Mouse (Mus musculus) adrenal gland, postnatal 4 days (tissue): ENCODE measurements around the gene Gde1. TPM values are rescaled to one million over a fixed set of nuclear protein-coding genes. Genes with fewer than 3 reads are reported as not detected.

Experiments
- DNase-seq, 2 experiments: peaks; one replicate each; pipeline ENCODE4 v3.0.0; 2021 to 2022; ENCODE audit warnings: low spot score in 2 of 2, mixed read lengths in 2 of 2
- total RNA-seq, 2 experiments: library from RNA; stranded (reverse); gene quantifications; 2 replicates each; pipeline ENCODE4 v1.2.3; 2021

The Gde1 gene
- total RNA-seq, 2 experiments from 2014 or later, result 72.9 to 80.0 TPM

DNA sequence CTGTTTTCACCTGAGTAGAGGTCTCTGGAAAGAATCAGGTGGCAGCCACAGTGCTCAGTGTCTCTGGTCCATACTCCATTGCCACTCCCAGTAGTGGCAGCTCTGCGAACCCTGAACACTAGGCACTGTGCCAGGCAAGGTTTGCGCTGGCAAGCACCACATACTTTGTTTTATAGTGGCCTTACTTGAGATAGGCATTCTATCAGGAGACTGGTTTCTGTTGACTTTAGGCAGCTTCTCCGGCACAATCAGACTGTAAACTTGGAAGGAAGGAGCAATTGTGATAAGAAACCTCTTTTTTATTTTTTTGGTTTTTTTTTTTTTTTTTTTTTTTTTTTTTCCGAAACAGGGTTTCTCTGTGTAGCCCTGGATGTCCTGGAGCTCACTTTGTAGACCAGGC is 2.4 kb upstream of the Gde1 start:
- no peak for DNase-seq

DNA sequence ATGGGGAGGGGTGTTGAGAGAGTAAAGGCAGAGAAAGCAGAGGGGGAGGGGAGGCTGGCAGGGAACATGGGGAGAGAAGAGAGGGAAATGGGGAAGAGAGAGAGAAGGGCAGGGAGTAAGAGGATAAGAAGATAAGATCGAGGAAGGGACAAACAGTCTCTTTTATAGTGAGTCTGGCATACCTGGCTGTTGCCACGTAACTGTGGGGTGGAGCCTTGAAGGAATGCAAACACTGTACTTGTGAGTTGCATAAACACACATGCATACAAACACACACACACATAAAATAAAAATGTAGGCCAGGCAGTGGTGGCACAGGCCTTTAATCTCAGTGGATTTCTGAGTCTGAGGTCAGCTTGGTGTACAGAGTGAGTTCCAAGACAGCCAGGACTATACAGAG is 1.6 kb upstream of the Gde1 start:
- DNase-seq, result no peak

DNA sequence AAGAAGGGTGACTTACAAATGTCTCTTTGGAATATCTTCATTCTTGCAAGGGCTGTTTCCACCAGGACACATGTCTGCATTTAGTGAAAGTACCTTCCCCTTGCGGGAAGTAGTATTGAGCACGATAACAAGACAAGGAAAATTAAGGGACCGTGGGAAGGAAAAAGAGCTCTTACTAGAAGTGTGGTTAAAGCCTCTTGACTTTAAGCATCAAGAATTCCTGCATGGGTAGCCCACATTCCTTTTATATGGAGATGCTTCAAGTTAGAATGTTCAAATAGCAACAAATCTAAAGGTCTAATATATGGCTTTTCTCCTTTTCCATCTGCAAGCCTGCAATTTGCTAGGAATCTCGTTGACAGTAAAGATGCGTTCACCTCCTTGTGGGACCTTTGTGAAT is 910 bp upstream of the Gde1 start:
- no peak for DNase-seq

DNA sequence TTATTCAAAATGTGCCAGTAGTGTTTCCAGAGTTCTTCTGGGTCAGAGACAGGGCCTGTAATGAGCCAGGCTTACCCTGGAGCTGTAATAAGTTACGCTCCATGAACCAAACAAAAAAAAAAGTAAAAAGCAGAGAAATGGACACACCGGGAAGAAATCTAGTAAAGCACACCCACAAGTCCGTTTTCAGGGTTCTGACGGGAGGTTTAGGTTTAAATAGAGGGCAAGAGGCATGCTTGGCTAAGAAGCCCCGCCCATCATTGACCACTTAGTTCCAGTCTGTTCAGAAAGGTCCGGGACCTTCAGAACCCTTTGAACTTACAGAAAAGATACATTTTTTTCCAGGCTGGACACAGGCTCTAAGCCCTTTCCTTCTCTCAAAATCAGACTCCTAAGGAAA is 473 bp upstream of the Gde1 start:
- no peak for DNase-seq

DNA sequence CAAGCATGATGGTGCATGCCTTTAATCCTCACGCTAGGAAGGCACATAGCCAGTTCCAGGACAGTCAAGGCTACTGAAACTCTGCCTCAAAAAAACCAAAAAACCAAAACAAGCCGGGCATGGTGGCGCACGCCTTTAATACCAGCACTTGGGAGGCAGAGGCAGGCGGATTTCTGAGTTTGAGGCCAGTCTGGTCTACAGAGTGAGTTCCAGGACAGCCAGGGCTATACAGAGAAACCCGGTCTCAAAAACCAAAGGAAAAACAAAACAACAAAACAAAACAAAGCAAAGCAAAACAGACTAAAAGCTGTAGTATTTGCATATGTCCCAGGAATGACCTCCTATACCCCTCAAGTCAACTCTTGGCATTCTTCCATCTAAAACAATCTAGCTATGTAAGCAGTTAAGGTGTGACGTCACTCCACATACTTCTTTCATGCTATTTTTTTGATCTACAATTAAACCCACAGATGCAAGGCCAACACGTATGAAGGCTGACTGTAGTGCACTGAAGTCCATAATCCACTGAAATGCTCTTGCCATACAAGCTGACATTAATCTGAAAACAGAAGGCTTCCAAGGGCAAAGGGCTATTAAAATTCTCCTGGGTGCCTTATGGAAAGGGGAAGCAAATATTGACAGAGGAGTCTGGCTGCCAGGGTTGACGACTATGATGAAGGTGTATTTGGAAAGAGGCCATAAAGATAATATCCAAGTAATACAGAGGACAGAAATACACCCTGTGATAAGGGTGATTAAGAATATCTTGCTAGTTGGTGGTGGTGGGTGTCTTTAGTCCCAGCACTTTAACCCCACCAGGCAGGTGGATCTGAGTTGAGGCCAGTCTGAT is 1.4 kb downstream of the Gde1 start:
- DNase-seq, result no peak

DNA sequence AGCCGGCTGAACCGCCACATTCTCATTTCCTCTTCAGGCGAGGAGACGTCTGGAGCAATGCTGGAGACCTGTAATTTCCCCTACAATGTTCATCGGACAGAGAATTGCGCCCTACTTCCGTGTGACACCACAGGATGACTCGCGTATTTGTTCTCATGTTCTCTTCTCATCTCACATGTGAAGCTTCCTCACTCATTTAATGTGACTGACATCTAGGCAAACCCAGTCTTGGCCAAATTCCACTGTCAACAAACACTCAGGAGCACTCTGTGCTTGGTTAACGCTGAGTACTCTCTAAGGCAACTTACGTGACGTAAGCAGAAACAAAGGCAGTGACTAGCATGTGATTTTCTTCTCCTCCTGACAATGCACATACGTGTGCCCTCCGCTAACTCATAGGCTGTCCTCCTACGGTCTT is 2.4 kb downstream of the Gde1 start:
- DNase-seq, result no peak

DNA sequence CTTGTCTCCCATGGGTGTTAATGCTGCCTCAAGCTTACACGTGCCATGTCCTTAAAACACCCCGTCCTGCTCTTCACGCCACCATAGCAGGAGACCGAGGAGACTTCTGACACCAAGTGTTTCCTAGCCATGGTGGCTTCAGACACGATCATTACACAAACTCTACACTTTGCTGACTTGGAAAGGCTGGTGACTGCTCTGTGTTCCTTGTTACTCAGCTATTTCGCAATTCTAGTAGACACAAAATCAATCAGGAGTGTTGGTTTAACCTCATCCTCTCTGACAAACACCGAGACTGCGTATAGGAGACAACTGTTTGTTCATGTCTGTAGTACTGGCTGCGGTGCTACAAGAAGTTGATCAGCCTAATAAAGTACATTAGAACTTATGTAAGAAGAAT is 6.7 kb downstream of the Gde1 start:
- DNase-seq, result no peak

DNA sequence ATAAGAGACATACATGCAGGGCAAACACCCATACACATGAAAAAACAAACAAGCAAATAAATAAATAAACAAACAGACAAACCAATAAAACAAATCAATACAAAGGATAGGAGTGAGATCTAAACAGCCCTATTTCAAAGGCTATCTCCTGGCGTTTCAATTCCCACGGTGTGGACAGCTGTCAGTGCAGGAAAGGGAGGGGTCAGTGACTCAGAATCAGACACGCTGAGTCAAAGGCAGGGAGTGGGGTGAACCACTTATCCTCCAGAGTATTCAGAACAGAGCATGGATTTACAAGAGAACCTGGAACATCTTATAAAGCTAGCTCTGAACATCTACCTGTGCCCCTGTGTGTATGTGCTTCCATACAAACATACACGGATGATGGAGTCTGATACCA is 8.4 kb downstream of the Gde1 start:
- DNase-seq, result no peak

DNA sequence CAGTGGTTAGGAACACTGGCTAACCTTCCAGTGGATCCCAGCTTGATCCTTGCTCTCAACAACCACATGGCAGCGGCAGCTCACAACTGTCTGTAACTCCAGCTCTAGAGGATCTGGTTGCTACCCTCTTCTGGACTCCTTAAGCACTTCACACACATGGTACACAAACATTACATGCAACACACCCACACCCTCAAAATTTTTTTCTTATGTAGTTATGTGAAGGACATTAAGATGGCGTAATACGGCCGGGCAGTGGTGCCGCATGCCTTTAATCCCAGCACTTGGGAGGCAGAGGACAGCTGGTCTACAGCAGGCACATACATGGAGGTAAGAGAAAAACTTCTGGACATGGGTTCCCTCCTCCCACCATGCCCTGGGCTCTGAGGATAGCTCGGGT is 9.4 kb downstream of the Gde1 start:
- DNase-seq, result no peak

DNA sequence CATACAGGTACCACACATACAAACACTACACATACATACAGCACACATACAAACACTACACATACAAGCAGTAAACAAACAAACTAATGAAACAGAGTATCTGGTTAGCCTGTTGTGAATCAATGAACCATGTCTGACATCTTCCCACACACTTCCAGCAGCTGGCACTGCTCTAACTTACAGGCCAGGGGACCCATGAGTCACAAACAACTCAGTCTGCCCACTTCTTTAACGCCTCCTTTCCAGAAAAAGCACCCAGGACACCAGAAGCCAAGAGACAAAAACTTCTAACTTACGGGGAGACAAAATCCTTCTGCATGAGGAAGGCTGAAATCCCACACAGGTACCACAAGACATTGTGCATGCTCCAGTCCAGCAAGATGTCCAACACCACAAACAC is 14.3 kb downstream of the Gde1 start:
- DNase-seq, result no peak

DNA sequence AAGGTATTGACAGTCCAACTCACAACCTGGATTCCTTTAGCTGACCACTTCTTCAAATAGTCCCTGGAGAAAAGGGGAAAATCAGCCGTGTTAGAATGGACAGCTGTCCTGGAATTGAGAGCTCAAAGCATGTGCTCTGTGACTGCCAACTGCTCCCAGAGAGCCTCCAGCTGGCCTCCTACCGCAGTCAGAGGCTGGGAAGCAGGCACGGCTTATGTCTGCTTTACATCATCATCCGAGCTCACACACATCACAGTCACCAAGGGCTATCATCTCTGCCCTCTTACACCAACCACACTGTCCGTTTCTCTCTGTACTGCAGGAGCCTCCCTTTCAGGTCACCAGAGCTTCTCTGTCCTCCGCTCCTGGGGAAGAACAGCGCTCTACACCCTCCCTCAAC is 16.5 kb downstream of the Gde1 start:
- no peak for DNase-seq

DNA sequence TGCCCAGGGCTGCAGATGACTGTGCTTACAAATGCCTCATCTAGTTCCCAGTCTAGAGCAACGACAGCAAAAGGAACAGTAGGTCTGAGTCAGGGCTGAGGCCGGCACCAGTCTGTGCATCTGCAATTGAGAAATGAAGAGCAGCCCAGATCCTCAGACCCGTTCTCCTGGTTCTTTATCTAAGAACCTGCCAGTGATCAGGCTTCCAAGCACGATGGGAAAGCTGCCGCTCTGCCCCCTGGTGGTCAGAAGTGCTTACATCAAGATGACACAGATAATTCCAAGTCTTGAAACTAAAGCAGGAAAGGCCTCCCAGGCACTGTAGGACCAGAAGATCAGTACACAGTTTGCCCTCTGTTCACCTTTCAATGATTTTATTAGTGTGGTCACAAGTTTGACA is 17.4 kb downstream of the Gde1 start:
- DNase-seq, result peak; percentile 42 to 60

DNA sequence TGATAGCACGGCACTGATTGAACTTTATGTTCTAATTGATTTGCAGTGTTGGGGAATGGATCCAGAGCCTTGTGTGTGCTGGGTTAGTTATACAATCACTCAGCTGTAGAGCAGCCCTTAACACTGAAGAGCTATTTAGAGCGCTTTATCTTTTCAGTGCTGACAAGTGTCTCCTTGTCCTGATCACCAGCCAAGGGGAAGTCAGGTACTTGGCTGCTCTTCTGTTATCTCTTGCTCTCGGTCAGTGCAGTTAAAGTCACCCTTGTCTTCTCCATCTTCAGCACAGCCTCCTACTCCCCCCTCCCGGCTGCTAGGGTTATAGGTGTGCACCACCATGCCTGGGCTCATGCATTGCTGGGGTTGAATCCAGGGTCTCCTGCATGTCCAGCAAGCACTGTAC is 28.8 kb downstream of the Gde1 start:
- no peak for DNase-seq

DNA sequence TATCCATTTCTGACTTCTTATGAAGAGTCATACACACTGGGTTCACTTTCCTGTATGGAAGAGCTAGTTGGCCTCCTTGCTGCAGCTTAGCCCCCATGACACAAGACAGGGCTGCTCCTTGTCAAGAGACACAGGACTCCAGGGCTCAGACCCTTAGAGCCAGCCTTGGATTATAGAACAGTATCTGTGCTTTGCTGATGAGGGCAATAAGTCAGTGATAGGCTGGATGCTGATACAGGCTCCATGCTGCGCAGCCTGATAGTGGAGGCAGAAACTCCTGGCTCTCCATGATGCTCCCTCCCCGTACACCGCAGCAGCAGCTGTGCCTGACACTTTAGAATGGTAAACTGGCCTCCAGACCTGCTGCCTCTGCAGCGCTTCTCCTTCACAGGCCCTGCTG is 35.4 kb downstream of the Gde1 start:
- no peak for DNase-seq

DNA sequence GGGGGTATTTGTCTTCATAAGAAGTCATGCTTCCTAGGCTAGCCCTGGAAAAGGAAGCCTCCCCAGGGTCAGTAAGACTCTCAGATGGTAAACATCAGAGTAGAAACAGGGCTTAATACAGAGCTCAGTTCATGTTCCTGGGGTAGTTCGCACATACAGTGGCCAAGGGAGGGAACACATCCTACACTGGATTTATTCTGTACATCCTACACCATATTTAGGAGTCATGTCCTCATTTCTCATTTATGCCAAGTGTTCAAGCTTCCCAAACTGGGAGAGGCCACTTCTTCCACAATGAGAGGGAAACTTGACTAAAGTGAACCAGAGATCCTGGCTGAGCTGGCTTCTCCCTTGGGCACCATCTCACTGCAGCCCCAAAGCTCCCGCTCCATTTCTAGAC is 37.8 kb downstream of the Gde1 start:
- no peak for DNase-seq

DNA sequence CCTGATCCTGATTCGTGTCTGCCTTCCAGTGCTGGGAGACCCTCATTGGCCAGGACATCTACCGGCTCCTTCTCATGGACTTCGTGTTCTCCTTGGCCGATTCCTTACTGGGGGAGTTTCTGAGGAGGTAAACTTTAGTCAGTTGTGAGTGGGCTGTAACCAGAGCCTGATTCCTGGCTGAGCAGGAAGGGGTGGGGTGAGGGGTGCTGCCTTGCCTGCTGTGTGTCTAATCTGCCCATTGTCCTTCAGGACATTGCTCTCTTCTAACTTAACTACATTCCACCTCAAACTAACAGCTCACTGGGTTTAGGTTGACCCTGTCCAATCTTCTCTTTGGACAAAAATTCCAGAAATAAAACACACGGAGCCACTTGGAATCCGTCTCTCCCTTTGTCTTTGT is 48.8 kb downstream of the Gde1 start:
- no peak for DNase-seq

DNA sequence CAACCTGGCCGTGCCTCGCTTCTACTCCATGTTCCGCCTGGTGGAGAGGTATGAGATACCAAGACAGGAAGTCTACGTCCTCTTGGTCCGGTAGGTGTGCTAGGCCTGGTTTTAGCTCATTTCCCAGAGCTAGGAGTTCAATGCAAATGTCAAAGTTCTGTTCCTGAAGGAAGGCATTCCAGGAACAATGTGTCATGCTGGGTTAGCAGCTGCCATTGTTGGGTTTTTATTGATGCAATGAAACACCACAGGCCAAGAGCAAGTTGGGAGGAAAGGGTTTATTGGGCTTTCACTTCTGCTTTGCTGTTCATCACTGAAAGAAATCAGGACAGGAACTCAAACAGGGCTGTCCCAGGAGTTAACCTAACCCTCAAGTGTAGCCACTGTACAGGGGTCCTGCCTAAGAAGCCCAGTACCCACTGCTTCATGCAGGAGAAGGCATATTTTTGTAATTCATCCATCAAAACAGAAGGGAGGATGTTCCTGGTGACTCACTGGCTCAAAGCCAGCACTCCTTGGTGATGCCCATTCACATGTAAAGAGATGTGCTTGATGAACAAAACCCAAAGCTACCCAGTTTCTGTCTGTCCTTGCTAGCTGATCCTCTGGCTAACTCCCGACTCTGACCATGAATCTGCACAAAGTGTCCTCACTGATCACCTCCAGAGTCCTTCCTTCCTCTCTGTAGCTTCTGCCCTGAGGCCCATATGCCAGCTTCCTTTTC is 52.8 kb downstream of the Gde1 start:
- no peak for DNase-seq

DNA sequence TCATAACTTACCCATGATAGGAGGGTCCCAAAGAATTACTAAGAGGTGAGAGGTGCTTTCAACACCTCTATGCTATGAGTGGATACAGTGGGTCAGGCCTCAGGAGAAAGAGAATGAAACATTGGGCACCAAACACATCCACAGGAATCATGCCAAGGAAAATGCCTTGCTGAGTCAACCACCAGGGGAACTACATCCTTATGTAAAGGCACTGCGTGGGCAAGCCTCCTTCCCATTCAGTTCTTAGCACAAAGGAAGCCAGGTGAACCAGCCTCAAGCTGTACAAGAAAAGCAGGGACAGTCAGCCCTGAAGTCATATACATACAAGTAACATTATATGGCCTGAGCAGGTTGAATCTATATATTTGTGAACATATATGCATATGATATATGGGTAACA is 54.7 kb downstream of the Gde1 start:
- no peak for DNase-seq

DNA sequence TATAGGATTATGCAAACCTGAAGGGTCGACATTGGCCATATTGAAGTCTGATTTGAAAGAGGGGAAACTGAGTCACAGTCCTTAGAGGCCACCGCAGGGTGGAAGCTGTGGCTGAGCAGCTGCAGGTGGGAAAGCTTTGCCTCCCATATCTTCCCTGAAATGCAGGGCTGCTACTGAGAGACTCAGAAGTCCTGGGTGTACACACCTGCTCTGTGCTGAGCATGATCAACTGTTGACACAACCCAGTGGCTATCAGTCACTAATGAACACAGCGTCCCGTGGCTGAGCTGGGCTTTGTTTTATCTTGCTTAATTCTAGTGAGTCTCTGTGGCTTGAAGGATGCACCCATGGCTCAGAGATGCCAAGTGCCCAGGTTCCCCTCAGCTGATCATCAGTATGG is 55.5 kb downstream of the Gde1 start:
- no peak for DNase-seq

DNA sequence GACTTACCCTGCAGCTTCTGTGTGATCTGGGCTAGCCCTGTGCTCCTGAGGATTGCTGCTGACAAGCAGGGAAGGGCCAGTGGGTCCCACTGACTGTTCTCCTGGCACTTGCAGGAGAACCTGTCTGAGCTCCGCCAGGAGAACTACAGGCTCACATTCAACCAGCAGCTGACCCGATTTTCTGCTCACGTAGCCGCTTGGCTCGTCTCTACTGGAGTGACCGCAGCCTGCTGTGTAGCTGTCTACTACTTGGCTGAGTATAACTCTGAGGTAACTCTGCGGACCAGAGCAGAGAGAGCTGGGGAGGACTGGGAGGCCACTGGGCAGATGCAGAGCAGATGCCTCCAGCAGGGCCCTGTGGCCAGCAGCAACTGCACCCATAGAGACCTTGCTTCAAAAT is 56.2 kb downstream of the Gde1 start:
- DNase-seq, result no peak

DNA sequence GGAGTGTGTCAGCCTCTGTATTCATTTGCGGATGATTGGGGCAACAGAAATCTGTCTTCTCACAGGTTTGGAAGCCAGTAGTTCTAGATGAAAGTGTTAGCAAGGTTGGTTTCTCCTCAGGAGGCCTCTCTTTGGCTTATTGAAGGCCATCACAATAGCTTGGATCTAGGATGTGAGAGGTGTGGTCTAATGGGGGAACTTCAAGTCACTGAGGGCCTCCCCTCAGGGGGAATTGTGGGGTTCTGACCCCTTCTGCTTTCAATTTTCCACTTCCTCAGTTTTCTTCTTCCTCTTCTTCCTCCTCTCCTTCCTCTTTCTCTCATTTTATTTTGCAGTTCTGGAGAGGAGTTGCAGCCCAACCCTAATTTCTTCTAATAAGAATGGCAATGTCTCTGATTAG is 59.3 kb downstream of the Gde1 start:
- no peak for DNase-seq
